Mouse (Mus musculus) gastrocnemius, postnatal 25 days (tissue): Measurements from ENCODE around the gene Cdk16. TPM values are rescaled to one million over a fixed set of nuclear protein-coding genes. Genes with fewer than 3 reads are reported as not detected.
"Not testable (repeated sequence)": the region's sequence is repeated elsewhere in the genome, so short reads cannot be mapped to it uniquely, and the experiment has no call there.

Source experiments
- DNase-seq: peaks from one replicate; pipeline ENCODE4 v3.0.0; 2022
- long read RNA-seq, 2 experiments: library from polyadenylated mRNA; stranded (forward); transcript quantifications; one replicate each; pipeline ENCODE4 v2.0.0; 2021
- total RNA-seq, 2 experiments: library from RNA; stranded (reverse); gene quantifications; 1 replicate in 1 of 2; 2 replicates in 1 of 2; pipeline ENCODE4 v1.2.3; 2021

Cdk16 gene
- 100 to 1,000 TPM; 124 to 132 TPM for total RNA-seq
- long read RNA-seq, experiment 1, transcript Cdk16-201 (16 exons, 3,120 nt), result major isoform, 59 of 102 reads
- long read RNA-seq, experiment 1, partial matches to known transcripts, result 33 of 102 reads
- long read RNA-seq, experiment 1, other reads (novel, unspliced or antisense), result 10 of 102 reads
- long read RNA-seq, experiment 2, transcript Cdk16-201 (16 exons, 3,120 nt), result major isoform, 139 of 186 reads
- long read RNA-seq, experiment 2, partial matches to known transcripts, result 32 of 186 reads
- long read RNA-seq, experiment 2, other reads (novel, unspliced or antisense), result 15 of 186 reads

DNA sequence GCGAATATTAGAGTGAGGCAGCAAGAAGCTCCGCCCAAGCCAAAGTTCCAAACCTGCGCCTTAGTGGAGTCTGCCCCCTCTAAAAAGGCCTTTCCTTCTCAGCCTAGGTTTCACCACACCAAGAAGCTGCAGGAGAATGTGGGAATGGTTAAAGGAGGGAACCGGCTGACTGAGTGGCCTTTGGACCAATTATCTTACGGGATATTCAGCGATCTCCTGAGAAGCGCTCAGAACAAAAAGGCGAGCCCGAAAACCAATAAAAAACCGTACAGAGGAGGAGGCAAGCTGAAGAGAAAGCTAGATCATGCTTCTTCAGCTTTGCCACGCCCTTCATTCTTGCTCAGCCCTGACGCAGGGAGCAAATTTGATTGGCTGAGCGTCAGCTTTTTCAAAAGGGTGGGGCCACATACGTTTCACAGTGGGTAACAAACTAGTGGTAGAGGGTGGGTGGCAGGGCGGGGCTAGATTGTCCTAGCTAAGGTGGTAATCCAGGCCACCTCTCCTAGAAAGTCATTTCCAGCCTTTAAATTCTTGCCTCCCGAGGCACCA is at the start of gene Cdk16:
TSS of gene Cdk16 (plus strand) at position 436 of the 549 bp plus-strand sequence.
- peak; percentile 86 for DNase-seq

DNA sequence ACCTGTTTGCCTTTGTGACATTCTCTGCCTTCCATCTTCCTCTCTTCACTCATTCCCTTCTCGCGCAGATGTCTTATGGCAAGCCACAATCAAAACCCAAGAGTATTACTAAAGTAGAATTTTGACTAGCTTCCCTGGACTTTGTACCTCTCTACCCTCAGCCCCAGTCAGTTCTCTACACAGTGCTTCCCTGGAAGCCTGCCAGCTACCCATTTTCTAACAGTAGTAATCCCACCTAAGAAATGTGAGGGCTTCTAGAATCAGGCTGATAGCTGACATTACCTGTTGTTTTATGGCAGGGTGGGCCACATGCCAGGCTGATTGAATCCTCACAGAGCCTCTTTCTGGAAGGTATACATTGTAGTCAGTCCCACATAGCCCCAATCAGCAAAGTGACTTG is 49.6 kb upstream of the Cdk16 start:
- no peak for DNase-seq

DNA sequence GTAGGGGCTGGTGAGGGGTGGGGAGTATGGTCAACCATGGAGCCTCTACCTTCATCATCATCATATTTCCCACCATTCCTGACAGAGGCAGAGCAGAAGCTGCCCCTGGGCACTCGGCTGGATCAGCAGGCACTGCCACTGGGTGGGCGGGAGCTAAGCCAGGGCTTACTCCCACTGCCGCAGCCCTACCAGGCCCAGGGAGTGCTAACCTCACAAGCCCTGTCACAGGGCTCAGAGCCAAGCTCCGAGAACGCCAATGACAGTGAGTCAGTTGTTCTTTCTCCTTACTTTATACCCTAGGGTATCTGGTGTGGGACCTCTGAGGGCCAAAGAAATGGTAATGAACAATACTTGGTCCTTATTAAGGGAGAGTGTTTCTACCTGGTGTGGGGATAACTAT is 43.0 kb upstream of the Cdk16 start:
- no peak for DNase-seq

DNA sequence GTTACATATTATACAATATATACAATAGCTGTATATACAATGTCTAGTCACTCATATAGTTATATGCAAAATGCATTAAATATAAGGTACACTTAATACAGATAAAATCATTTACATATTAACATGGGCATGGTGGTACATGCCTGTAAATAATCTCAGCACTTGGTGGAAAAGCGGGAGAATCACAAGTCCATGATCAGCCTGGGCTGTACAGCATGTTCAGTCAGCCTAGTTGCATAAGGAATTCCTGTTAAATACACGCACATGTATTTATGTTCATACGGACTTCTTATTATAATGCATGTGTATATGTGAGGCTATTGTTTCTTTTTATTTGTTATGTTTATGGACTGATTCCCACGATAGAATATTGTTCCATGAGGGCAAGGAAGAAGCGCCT is 30.2 kb upstream of the Cdk16 start:
- no peak for DNase-seq

DNA sequence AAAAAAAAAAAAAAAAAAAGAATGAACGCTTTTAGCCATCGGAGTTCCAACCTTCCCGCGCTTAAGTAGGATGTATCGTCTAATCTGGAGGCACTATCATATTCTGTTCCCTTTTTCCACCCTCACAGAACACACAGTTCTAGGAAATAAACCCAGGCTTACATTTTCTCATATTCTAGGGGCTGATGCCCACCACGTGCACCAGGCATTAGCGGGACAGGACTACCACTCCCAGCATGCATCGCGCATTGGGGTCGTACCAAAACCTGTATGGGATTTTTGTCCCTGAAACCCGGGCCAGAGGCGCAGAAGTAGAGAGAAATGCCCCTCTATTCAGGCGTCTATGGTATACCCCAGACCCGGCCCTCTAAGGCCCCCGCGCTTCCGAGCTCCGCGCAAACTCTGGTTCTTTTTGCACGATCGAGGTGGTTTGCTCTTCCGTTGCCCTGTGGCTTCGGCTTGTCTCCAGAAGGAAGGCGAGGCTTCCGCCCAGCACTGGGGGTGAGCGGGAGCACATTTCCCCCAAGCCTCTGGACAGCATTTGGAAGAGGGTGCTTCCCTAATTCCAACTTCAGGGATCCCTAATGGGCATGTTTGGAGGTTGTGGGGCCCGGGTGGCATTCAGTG is 29.6 kb upstream of the Cdk16 start, which contains the start of gene Uba1:
TSS of gene Uba1 (plus strand) at position 301 of the 627 bp plus-strand sequence.
- DNase-seq, result peak; percentile 66

DNA sequence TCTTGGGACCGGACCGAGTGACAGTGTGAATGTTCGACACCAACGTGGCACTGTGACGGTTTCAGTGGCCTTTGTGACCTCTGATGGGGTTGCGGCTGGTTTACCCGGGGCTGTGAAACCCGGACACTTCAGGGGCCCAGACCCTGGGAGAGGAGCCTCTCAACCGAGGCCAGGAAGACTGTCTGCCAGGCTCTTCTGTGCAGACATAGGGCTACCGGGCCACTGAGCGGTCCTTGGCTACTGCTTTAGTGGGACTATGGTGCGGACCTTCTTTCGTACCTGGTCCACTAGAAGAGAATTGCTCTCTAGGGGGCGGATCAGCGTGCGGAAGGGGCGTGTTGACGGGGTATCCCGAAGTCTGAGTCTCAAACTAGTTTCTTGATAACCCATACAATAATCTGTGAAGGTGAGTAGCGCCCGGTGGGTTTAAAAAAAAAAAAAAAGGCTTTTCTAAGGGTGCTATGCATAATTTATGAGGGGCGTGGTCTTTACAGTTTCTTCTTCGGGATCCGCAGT is 28.8 kb upstream of the Cdk16 start:
- DNase-seq, result no peak

DNA sequence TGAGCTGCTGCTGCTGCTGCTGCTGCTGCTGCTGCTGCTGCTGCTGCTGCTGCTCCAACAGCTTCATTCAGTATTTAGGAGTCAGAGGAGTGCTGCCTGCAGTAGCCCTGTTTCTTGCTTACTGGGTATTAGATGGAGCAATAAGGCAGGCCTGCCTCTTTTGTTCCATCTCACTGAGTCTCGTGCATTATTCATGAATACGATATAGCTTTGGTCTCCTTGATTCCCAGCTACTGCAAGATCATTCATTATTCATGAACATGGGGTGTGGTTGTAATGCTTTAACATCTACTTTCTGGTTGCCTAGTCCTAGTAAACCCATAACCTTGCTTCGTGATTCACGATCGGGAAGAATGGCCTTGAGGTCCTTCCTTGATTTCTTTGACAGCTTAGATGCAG is 25.4 kb upstream of the Cdk16 start:
- no peak for DNase-seq

DNA sequence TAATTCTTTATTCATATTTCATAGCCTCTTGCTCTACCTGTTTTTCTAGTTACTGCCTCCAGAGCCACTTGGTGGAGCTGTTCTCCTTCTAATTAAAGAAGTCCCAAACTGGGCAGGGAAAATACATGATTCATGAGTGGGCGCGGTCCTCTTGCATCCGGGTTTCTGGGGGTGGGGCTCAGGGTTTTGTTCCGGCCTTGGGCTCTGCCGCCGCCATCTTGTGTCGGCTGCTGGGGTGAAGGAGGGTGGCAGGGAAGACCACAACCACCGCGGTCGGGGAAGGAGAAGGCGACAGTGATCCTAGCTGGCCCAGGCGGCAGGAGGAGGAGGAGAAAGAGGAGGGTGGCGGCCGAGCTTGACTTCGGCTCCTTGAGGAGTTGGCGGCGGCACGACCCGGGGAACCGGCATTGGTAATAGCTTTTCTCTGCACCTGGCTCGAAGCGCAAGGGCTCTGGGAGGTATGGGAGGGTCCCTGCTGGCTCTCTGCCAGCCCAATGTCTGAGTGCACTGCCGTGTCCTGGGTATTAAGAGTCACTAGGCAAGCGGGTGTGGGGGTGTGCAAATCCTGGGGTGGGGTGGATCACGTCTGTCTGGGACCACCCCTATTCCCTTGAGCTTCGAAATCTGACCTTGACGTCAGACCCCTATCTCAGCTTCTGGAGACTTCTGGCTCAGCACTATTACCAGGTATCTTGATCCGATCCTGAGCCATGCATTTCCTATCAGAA is 24.9 kb upstream of the Cdk16 start:
- DNase-seq, result peak; percentile 78

DNA sequence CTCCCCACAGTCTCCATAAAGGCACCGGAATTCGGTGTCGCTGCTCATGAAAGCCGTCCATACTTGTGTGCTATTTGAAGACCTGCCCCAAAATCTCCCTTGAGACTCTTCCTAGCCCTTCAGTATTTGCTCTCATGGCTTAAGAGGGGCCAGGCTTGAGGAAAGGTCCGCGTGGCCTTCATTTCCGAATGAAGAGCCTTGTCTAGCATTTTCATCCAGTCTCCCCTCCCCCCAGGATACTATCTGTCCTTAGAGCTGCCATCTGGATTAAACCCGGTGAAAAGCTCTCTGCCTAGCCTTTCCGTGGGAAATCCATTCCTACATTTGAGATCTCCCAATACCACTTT is 24.3 kb upstream of the Cdk16 start:
- DNase-seq, result no peak

DNA sequence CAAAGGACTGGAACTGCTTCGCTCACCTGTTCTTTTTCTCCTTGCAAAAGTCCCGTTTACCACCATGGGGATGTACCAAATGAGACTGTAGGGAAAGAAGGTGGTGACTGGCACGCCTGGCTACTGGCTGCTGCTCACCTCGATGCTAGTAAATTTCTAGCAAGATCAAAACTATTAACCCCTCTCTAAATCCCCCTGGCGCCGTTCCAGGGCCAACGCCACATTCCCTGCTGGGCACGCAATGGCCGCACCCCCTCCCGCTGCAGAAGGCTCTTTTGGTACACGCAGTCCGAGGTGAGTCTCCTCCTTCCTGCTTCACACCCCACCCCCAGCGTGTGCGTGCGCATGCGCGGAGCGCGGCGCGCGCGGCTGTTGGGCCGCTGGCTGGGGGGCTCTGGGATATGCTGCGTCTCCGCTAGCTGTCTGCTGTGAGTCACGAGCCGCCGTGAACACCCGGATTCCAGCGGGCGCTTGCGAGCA is 354 bp downstream of the Cdk16 start:
- peak; percentile 84 for DNase-seq

DNA sequence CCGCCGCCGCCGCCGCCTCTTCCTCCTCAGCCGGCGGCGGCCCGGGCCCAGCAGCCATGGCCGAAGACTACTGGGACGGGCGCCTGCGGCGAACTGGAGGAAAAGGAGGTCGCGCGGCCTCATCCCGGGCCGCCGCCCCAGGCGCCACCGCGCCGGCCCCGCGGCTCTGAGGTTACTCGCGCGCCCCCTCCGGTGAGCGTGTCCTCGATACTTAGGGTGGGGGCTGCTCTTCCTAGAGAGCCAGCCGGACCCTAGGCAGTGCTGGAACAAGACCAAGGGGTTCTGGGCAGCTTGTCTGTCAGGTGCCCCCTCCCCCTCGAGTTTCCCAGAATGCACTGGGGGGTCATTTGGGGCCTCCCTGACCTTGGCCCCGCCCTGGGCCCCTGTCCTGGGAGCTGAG is 861 bp downstream of the Cdk16 start:
- DNase-seq, result peak; percentile 61

DNA sequence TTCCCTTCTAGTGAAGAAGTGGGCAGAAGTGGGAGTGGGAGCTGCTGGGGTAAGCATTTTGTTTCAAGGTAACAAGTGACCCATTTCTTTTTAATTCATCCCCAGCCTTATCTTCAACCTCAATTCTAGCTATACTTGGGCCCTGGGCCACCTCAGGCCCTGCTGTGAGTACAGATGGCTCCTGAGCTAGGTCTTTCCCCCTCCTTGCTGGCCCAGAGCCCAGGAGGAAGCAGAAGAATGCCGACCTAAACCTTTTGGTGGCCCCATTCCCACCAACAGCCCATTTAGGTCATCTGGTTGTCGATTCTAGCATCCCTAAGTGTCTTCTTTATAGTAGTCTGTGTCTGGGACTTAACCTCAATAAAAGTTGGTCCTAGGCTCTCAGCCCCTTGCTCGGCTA is 3.8 kb downstream of the Cdk16 start:
- no peak for DNase-seq

DNA sequence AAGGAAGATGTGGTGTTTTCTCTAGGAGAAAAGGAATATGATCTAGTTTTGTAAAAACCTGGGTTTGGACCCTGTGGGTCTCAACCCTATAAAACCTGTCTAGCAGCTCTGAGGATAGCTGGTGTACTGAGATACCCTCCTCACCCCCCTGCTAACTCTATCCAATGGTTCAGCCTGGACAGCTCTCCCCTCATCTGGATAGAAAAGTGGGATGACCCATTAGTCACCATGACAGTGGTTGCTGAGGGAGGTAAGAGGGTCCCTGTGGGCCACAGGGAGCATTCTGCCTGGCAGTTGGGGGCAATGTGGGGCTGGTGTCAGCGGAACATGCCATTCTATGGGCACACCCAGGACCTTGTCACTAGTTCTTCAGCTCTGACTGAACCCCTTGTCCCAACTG is 4.9 kb downstream of the Cdk16 start:
- no peak for DNase-seq

DNA sequence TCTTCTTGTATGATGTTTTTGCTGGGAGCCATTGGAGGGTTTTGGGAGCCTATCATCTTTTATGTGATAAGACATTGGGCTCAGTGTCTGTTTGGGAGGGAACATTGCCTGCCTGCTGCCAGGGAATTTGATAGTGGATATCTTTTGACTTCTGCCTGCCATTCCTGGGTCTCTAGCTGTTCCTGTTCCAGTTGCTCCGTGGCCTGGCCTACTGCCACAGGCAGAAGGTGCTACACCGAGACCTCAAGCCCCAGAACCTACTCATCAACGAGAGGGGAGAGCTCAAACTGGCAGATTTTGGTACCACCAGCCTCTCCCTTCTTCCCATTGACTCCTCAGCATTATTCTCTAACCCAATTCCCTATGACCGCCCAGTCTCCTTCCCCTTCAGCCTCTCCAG is 8.1 kb downstream of the Cdk16 start:
- DNase-seq, result no peak

DNA sequence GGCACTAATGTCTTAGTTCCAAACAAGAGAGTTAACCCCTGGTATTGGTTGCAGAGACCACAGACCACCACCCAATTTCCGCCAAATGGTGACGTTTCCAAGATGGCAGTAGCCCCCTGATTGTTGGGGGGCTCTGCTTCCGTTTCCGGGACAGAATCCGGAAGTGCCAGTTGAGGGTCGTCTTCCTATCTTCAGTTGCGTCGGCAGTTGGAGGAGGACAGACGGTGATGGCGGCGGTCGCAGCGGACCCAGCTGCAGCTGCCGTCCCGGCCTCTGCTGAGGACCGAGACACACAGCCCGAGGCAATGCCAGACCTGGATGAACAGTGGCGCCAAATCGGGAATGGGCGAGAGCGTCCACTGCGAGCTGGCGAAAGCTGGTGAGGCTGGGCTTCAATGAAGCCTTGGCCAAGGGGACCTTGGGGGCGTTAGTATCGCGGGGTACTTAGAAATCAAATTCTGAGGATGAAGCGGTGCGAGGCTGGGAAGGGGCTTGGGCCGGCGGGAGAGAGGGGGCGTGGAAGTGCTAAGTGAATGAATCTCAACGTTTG is 16.1 kb downstream of the Cdk16 start, which contains the start of gene Usp11:
TSS of gene Usp11 (plus strand) at position 166 of the 550 bp plus-strand sequence.
- peak; percentile 14 for DNase-seq

DNA sequence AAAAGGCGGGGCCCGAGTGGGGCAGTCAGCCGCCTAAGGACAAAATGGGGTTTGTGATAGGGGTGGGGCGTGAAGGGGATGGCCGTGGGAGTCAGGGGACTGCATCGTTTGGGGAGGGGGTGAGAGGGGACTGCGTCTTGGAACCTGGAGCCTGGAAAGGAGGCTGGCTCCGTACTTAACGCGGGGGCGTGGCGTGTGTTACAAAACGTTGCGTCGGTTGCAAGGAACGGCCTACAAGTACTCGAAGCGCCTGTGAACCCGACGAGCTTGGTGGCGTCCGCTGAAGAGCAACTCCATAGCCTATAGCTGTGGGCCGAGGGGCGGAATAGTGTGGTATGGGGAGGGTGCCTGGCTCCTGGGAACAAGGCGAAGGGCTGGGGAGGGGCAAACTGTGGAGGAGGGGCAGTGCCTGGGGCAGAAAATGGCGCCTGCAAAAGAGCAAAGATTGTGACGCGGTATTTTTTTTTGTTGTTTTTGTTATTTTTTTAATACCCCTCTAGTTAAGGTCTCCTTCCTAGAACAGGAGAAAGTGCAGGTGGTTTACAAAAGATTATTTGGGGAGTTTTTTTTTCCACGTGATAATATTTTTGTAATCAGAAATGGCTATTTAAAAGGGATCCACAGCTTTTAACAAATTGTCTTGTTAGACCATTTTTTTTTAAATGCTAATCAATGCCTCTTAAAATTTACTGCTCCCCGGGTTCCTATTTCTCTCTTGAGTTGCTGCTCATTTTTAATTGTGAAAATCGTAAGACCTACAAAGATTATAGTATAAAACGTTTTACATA is 16.7 kb downstream of the Cdk16 start:
- peak; percentile 72 for DNase-seq

DNA sequence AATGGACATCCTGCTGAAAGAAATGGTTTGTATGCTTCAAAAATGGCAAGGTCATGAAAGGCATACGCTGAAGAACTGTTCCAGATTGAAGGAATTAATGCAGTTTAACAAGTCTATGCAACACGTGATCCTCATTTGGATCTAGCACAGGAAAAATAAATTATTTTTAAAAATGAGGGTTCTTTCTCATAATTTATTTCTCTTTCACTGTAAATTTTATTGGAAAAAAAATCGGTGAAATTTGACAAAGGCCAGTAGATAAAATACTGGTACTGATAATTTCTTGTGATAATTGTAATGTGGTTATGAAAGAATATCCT is 17.3 kb downstream of the Cdk16 start:
- DNase-seq, result no peak

DNA sequence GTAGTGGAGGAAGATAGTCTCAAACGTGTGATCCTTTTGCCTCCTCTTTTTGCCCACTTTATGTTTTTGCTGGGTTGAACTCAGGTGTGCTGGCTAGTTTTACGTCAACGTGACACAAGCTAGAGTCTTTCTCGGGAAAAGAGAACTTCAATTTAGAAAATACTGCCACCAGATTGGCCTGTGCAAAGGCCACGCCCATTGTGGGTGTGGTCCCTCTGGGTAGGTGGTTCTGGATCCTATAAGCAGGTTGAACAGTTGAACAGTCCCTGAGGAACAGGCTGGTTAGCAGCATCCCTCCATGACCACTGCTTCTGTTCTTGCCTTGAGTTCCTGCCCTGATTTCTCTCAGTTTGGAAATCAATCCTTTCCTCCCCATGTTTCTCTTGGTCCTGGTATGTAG is 40.9 kb downstream of the Cdk16 start:
- no peak for DNase-seq

DNA sequence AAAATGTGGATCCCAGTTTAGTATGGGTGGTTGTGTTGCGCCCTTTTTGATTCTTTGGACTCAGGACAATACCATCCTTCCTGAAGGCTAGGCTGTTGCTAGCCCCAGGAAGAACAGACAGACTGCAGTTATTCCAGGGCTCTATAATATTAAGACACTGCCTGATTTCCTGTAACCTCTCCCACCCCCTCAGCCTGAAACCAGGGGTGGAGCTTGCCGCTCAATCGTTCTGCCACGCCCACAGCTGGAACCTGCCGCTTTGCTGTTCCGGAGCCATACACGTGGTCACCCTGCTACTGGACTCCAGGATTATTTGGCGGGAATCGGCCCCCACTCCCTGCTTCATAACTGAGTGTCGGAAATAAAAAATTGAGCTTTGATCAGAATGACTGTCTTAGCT is 42.3 kb downstream of the Cdk16 start:
- DNase-seq, result not testable (repeated sequence)

DNA sequence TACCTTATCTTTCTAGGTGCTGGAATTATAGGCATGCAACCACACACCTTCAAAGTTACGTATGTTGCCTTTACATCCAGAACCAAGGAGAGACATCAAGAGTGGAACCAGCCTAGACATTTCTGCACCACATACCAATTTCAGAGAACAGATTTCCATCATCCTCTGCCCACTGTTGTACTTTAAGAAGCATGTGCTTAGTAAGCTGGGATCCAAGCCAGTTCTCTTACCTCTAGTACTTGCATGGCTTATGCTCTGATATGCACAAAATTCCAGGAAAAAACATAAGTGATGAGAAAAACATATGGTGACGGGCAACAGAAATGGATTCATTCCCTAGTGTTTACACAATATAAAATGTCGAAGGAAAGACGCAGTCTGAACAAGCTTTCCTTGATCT is 48.7 kb downstream of the Cdk16 start:
- DNase-seq, result no peak

DNA sequence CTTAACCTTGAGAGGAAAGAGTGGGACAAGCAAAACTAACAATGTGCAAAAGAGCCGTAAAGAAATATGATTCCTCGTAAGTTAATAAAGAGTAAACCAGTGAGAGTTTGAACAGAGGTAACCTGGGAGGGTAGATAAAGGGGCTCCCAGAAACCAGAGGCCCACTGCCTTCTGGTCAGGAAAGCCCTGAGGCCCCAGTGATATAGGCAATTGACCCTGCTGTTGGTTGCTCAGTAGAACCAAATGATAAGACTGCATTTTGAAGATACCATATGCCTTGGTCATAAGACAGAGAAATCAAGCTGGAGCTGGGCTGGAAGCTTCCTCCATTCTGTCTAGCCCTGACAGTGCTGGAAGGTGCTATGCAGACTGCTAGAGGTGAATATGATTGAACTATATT is 61.1 kb downstream of the Cdk16 start:
- DNase-seq, result no peak
